Mouse (Mus musculus) forebrain, embryonic 13.5 days (tissue): Measurements from ENCODE around the gene Lrrc28. TPM values are rescaled to one million over a fixed set of nuclear protein-coding genes. Genes with fewer than 3 reads are reported as not detected.

Experiments
- ATAC-seq: fragments of 200-750 bp; cut with Nextera tagmentation; 2 replicates; pipeline ENCODE4 v1.8.0; 2017
- H3K27ac ChIP-seq: fragments of 300-500 bp; sonication (generic); 2 replicates; pipeline ENCODE4 v1.5.1; 2015; ENCODE audit warnings: inconsistent platforms, mild to moderate bottlenecking, moderate library complexity
- H3K27me3 ChIP-seq: fragments of 300-500 bp; sonication (generic); 2 replicates; pipeline ENCODE4 v1.6.1; 2015; ENCODE audit warnings: mild to moderate bottlenecking, inconsistent platforms
- H3K36me3 ChIP-seq: fragments of 300-500 bp; sonication (generic); 2 replicates; pipeline ENCODE4 v1.6.1; 2015; ENCODE audit warnings: mild to moderate bottlenecking, inconsistent platforms; ENCODE audit not compliant: poor library complexity, severe bottlenecking
- H3K4me1 ChIP-seq: fragments of 300-500 bp; sonication (generic); 2 replicates; pipeline ENCODE4 v1.6.1; 2015; ENCODE audit warnings: inconsistent platforms
- H3K4me2 ChIP-seq: fragments of 300-500 bp; sonication (generic); 2 replicates; pipeline ENCODE4 v1.6.1; 2015; ENCODE audit warnings: inconsistent platforms, mild to moderate bottlenecking, moderate library complexity
- H3K4me3 ChIP-seq: fragments of 300-500 bp; sonication (generic); 2 replicates; pipeline ENCODE4 v1.5.1; 2015; ENCODE audit warnings: mild to moderate bottlenecking, inconsistent platforms
- H3K9ac ChIP-seq: fragments of 300-500 bp; sonication (generic); 2 replicates; pipeline ENCODE4 v1.6.1; 2015; ENCODE audit warnings: mild to moderate bottlenecking, inconsistent platforms
- H3K9me3 ChIP-seq: fragments of 300-500 bp; sonication (generic); replicated peaks from 2 replicates; pipeline ENCODE4 v1.6.1; 2016; ENCODE audit warnings: inconsistent platforms
- WGBS: fragments of 180-500 bp; shearing (Covaris S2); methylation state at CpG from one replicate; pipeline ENCODE4 v1.1.7; 2015; 5-methylcytosine and 5-hydroxymethylcytosine counted together
- polyA plus RNA-seq: library from polyadenylated mRNA; unstranded; fragments of >200 nt; fragmentation: Nextera tagmentation; extraction: Ambion mirVana; gene quantifications from 2 replicates; pipeline ENCODE4 v1.2.1, GENCODE M21; 2015

Lrrc28 gene
- polyA plus RNA-seq, 1 experiment from 2014 or later, result 28.1 TPM

DNA sequence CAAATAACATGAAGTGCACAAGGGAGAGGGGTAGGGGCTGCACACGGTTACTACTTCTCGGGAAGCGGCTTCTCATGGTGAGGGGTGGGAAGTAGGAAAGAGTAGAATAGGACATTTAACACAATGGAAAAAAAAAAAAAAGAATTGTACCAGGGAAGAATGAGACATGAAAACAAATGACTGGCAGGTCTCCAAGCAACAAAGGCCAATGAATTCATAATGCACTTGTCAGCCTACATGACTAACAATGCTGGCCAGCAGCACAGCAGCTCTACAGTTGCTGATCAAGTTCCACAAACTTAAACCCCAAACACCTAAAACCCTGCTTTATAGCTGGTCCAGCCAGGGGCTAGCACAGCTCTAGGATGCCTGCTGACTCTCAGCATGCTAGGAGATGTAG, 6.1 kb downstream of the Lrrc28 start:
- Histone ChIP-seq H3K9ac (no peak overlapping the region), H3K27ac (no peak overlapping the region), H3K4me3 (no peak overlapping the region), H3K4me1 (peaks cover 11% of the 10 kb centered on the region; the same call in 1 of the 2 replicates), H3K36me3 (peaks cover 14% of the 10 kb centered on the region; the same call in 1 of the 2 replicates), H3K4me2 (no peak overlapping the region), H3K9me3 (no peaks in the 10 kb centered on the region), H3K27me3 (no peaks in the 10 kb centered on the region)
- 68% methylated on average over 3 of the region's 3 CpGs for WGBS
- ATAC-seq, result no peak

DNA sequence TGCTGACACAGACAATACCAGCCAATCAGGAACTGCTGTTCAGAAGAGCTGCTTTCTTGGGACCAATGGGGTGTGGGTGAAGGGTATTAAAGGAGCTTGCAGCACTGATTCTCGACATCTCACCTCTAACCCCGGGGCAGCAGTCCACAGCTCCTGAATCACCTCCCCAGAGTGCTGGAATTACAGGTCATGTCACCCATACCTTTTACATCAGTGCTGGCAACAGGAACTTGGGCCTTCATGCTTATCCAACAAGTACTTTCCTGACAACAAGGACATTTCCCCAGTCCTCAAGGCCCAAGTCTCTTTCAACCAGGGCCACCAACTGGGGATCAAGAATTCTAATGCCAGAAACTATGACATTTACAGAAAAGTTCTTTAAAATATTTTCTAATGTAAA, 8.9 kb downstream of the Lrrc28 start:
- Histone ChIP-seq H3K4me2 (no peak overlapping the region), H3K4me3 (no peak overlapping the region), H3K36me3 (peaks cover 14% of the 10 kb centered on the region; the same call in 1 of the 2 replicates), H3K27me3 (no peaks in the 10 kb centered on the region), H3K9me3 (peaks cover 3% of the 10 kb centered on the region; the same call in 1 of the 2 replicates), H3K4me1 (no peaks in the 10 kb centered on the region), H3K9ac (no peak overlapping the region), H3K27ac (no peak overlapping the region)
- ATAC-seq, result no peak
- 71% methylated on average over 2 of the region's 2 CpGs for WGBS

DNA sequence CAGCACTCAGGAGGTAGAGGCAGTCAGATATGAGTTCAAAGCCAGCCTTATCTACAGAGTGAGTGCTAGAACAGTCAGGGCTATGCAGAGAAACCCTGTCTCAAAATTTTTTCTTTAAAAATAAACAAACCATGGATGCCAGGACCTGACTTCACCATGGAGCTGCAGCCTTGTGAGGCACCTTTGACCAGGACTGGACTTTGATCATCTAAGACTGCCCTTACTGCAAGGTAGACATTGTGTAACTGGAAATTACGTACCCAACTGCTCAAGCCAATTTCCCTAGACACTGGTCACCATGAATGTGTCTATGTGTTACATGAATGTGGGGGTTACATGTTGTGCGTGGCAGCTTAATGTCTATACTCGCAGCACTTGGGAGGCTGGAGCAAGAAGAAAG, 10.9 kb downstream of the Lrrc28 start:
- H3K9ac ChIP-seq, result no peak overlapping the region
- peaks cover 3% of the 10 kb centered on the region; the same call in 1 of the 2 replicates for H3K9me3 ChIP-seq
- H3K4me3 ChIP-seq, result no peak overlapping the region
- peaks cover 5% of the 10 kb centered on the region; the same call in 1 of the 2 replicates for H3K36me3 ChIP-seq
- ATAC-seq, result no peak
- H3K4me1 ChIP-seq, result no peaks in the 10 kb centered on the region
- no peaks in the 10 kb centered on the region for H3K27me3 ChIP-seq
- H3K27ac ChIP-seq, result no peak overlapping the region
- H3K4me2 ChIP-seq, result no peak overlapping the region
- 97% methylated on average over 3 of the region's 3 CpGs for WGBS

DNA sequence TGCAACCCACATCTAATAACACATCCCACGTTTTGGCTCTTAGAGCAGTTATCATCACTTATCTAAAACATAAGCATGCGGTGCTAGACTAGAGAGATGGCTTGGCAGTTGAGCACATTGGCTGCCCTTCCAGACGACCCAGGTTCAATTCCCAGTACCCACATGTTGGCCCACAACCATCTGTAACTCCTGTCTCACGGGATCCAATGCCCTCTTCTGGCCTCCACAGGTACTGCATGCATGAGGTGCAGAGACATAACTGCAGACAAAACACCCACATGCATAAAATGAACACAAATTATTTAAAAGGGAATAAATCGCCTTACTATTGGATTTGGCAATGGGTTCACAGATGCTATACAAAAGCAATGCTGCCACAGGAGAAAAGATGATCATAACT, 12.7 kb downstream of the Lrrc28 start:
- peaks cover 5% of the 10 kb centered on the region; the same call in 1 of the 2 replicates for H3K36me3 ChIP-seq
- no peak overlapping the region for H3K27ac ChIP-seq
- H3K9ac ChIP-seq, result no peak overlapping the region
- H3K27me3 ChIP-seq, result no peaks in the 10 kb centered on the region
- H3K9me3 ChIP-seq, result peaks cover 3% of the 10 kb centered on the region; the same call in 1 of the 2 replicates
- no peak overlapping the region for H3K4me3 ChIP-seq
- no peak for ATAC-seq
- no peak overlapping the region for H3K4me2 ChIP-seq
- WGBS, result 90% methylated on average over 5 of the region's 5 CpGs
- H3K4me1 ChIP-seq, result no peaks in the 10 kb centered on the region

DNA sequence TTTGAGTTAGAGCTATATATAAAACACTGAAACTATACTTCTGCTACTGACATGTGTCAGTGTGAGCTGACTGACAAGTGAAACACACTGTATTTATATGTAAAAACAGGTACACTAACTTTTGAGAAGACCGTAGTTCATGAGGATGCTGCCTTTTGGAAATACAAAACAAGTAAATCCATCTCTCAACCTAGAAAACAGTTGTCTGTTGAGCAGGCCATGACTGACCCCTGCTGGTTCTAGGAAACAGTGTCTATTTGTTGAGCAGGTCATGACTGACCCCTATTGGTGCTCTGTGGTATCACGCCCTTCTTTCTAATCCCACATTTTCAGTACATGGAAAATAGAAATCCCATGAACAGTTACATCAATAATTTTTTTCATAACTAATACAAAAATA, 14.3 kb downstream of the Lrrc28 start:
- Histone ChIP-seq H3K27ac (no peak overlapping the region), H3K4me2 (no peak overlapping the region), H3K36me3 (peaks cover 3% of the 10 kb centered on the region; the same call in 1 of the 2 replicates), H3K9ac (no peak overlapping the region), H3K9me3 (peaks cover 3% of the 10 kb centered on the region; the same call in 1 of the 2 replicates), H3K4me3 (no peak overlapping the region), H3K4me1 (no peaks in the 10 kb centered on the region), H3K27me3 (no peaks in the 10 kb centered on the region)
- ATAC-seq, result peak; percentile 77
- WGBS, result 18% methylated on average over 2 of the region's 2 CpGs

DNA sequence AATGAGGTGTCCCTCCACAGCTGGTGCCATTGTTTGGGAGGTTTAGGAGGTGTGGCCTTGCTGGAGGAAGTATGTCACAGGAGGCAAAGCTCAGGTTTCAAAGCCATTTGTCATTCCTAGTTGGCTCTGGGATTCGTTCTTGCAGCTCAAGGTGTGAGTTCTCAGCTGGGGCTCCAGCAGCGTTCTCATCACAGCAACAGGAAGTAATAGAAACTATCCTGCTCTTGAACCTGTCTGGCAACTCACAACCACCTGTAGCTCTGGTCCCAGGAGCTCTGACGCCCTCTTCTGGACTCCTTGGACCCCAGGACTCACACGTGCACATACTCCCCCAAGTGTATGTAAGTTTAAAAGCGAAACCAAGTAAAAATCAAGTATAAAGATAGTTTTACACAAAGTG, 15.4 kb downstream of the Lrrc28 start:
- peaks cover 3% of the 10 kb centered on the region; the same call in 1 of the 2 replicates for H3K9me3 ChIP-seq
- no peaks in the 10 kb centered on the region for H3K27me3 ChIP-seq
- peaks cover 2% of the 10 kb centered on the region; the same call in 1 of the 2 replicates for H3K36me3 ChIP-seq
- H3K4me3 ChIP-seq, result no peak overlapping the region
- no peak overlapping the region for H3K27ac ChIP-seq
- 44% methylated on average over 5 of the region's 5 CpGs for WGBS
- H3K4me1 ChIP-seq, result no peaks in the 10 kb centered on the region
- no peak for ATAC-seq
- H3K9ac ChIP-seq, result no peak overlapping the region
- H3K4me2 ChIP-seq, result no peak overlapping the region

DNA sequence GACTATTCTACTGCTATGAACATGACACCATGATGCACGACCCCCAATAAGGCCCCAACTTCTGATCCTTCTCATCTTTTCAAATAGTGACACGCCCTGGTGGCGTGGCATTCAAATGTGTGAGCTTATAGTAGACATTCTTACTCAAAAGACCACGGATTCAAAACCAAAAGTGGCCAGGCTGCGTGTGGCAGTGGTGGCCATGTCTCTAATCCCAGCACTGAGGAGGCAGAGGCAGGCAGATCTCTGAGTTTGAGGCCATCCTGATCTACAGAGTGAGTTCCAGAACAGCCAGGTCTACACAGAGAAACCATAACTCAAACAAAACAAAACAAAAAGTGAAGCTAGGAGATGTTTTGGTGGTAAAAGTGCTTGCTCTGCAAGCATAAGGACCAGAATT, 18.4 kb downstream of the Lrrc28 start:
- peaks cover 2% of the 10 kb centered on the region; the same call in 1 of the 2 replicates for H3K36me3 ChIP-seq
- 92% methylated on average over 5 of the region's 5 CpGs for WGBS
- no peak overlapping the region for H3K27ac ChIP-seq
- no peak overlapping the region for H3K9ac ChIP-seq
- no peak for ATAC-seq
- no peaks in the 10 kb centered on the region for H3K9me3 ChIP-seq
- H3K4me1 ChIP-seq, result no peaks in the 10 kb centered on the region
- H3K4me2 ChIP-seq, result no peak overlapping the region
- no peaks in the 10 kb centered on the region for H3K27me3 ChIP-seq
- H3K4me3 ChIP-seq, result no peak overlapping the region

DNA sequence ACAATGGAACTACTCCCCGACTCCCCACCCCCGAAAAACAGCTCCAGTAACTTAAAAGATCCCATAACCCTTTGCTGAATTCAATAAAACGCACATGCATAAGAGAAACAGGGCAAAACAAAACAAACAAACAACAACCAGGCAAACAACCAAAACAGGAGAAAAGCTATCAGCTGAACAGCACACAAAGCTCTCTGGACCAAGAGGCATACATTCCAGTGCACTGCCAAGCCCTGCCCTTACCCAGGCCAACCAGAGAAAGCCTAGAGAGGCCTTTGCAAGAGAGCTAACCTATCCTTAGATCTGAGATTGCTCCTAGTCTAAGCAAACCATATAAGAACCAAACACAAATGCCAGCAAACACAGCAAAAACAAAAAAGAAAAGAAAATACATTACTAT, 22.9 kb downstream of the Lrrc28 start:
- Histone ChIP-seq H3K9me3 (no peaks in the 10 kb centered on the region), H3K4me2 (no peak overlapping the region), H3K27me3 (no peaks in the 10 kb centered on the region), H3K27ac (no peak overlapping the region), H3K4me1 (no peaks in the 10 kb centered on the region), H3K4me3 (no peak overlapping the region), H3K36me3 (peaks cover 2% of the 10 kb centered on the region; the same call in 1 of the 2 replicates), H3K9ac (no peak overlapping the region)
- ATAC-seq, result no peak
- 68% methylated on average over 3 of the region's 3 CpGs for WGBS

DNA sequence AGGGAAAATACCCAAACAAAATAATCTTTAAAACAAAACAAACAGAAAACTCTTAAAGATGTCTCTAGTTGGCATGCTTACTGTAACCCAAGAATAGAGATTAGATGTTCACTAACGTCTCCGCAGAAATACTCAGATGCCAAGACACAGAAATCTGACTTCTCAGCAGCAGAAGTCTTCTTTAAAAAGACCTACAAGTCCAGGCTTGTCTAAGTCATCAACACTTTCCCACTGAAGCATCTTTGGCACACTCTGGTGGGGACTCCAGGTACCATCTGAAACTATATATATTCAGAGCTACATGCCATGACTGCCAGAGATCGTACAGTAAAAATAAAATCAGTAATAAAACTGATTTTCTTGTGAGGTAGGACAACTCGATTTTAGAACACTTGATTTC, 25.2 kb downstream of the Lrrc28 start:
- no peaks in the 10 kb centered on the region for H3K36me3 ChIP-seq
- 83% methylated on average over 4 of the region's 4 CpGs for WGBS
- no peak overlapping the region for H3K4me2 ChIP-seq
- peaks cover 1% of the 10 kb centered on the region for H3K4me1 ChIP-seq
- no peak overlapping the region for H3K9ac ChIP-seq
- H3K27me3 ChIP-seq, result no peaks in the 10 kb centered on the region
- no peak overlapping the region for H3K4me3 ChIP-seq
- H3K9me3 ChIP-seq, result no peaks in the 10 kb centered on the region
- no peak for ATAC-seq
- H3K27ac ChIP-seq, result no peak overlapping the region

DNA sequence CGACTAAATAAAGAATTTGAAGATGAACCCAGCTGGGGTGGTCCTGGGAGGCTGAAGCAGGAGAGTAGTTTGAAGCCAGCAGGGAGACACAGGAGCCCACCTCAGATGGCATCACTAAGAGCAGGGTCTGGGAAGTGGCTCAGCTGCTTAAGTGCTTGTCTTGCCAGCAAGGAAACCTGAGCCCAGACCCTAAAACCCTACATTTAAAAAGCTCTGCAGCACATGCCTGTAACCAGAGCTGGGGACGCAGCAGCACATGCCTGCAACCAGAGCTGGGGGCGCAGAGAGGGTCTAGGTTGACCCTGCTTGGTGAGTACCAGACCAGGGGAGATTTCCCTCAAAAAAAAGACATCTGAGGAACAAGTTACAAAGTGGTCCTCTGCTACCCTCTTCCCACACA, 26.8 kb downstream of the Lrrc28 start:
- Histone ChIP-seq H3K4me3 (no peak overlapping the region), H3K27ac (no peak overlapping the region), H3K27me3 (no peaks in the 10 kb centered on the region), H3K9me3 (no peaks in the 10 kb centered on the region), H3K4me1 (peaks cover 16% of the 10 kb centered on the region), H3K4me2 (no peak overlapping the region), H3K36me3 (no peaks in the 10 kb centered on the region), H3K9ac (no peak overlapping the region)
- ATAC-seq, result no peak
- WGBS, result 94% methylated on average over 3 of the region's 3 CpGs

DNA sequence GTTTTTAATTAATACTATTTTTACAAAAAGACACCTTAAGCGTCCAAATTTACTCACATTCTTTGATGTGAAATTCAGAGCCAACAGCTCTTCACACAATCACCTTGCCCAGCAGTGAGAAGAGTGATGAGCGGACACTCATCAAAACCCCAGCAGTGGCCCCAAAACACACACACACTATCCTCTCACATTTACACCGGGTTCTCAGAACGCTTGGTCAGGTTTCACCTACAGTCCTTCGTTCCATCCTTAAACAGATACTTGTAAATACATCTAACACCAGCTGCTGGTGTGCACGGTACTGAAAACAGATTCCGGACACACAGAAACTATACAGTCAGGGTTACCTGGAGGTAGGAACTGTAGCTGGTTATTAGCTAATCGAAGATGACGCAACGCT, 27.4 kb downstream of the Lrrc28 start:
- Histone ChIP-seq H3K27me3 (no peaks in the 10 kb centered on the region), H3K36me3 (no peaks in the 10 kb centered on the region), H3K4me1 (peaks cover 20% of the 10 kb centered on the region), H3K4me3 (no peak overlapping the region), H3K27ac (no peak overlapping the region), H3K4me2 (no peak overlapping the region), H3K9ac (no peak overlapping the region), H3K9me3 (no peaks in the 10 kb centered on the region)
- 94% methylated on average over 10 of the region's 10 CpGs for WGBS
- ATAC-seq, result no peak

DNA sequence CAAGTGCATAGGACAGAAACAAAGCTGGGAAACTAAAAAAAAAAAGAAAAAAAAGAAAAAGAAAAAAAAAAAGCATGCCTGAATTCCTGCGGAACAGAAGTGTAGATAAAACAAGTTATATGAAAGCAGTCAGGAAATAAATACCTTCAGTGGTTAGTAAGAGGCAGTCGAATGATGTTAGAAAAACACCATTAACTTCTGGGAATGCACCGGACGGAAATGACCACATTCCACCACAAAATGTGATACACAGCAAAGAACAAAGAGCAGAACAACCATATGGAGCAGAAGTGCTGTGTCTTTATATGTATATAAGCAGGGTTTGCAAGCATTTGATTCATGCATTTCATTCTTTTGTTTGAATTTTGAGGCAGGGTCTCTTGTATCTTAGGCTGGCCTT, 28.2 kb downstream of the Lrrc28 start:
- no peak overlapping the region for H3K4me2 ChIP-seq
- H3K4me3 ChIP-seq, result no peak overlapping the region
- no peaks in the 10 kb centered on the region for H3K9me3 ChIP-seq
- no peaks in the 10 kb centered on the region for H3K36me3 ChIP-seq
- no peak for ATAC-seq
- no peak overlapping the region for H3K27ac ChIP-seq
- H3K4me1 ChIP-seq, result peaks cover 20% of the 10 kb centered on the region
- no peak overlapping the region for H3K9ac ChIP-seq
- H3K27me3 ChIP-seq, result no peaks in the 10 kb centered on the region
- WGBS, result 89% methylated on average over 4 of the region's 4 CpGs

DNA sequence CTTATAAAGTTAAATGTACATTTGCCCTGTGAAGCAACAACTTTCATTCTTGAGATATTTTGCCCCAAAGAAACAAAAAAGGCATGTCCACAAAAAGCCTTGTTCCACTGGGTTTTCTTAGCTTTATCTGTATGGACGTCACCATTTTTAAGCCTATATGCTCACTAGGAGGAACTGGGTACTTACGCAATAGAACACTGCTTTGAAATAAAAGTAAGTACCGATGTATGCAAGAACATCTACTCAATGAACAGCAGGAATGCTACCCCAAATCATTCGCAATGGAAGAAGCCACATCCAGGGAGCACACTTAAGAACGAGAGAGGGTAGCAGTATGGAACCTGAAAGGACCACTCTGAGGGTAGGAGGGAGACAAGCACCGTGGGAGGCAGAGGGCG, 30.6 kb downstream of the Lrrc28 start:
- no peaks in the 10 kb centered on the region for H3K27me3 ChIP-seq
- no peak overlapping the region for H3K4me3 ChIP-seq
- ATAC-seq, result no peak
- no peak overlapping the region for H3K27ac ChIP-seq
- peaks cover 20% of the 10 kb centered on the region for H3K4me1 ChIP-seq
- H3K4me2 ChIP-seq, result 0 out of 2 replicates have a peak overlapping the region, but pooled peaks have one; percentile 14
- WGBS, result 79% methylated on average over 7 of the region's 7 CpGs
- H3K9me3 ChIP-seq, result no peaks in the 10 kb centered on the region
- H3K36me3 ChIP-seq, result no peaks in the 10 kb centered on the region
- no peak overlapping the region for H3K9ac ChIP-seq
